Mouse (Mus musculus) CD4-positive naive resting alpha-beta T cell, adult 57 days (primary cell): ENCODE results near the gene Opn1sw. TPM values are rescaled to one million over a fixed set of nuclear protein-coding genes. Genes with fewer than 3 reads are reported as not detected.

ENCODE experiments used
- total RNA-seq: library from RNA; stranded (reverse); gene quantifications from one replicate; pipeline ENCODE4 v1.2.4, GENCODE M21; 2023

Opn1sw gene
- total RNA-seq: not detected

GRCm38 (mm10) chr6:29388052-29388518 lies at the start of gene Opn1sw:
Gene Opn1sw (minus strand): TSS chr6:29388468.

GRCm38 (mm10) chr6:29433038-29433803 lies 45.0 kb upstream of the Opn1sw start, which contains the start of gene Flnc:
Gene Flnc (plus strand): TSS chr6:29433256.

GRCm38 (mm10) chr6:29395910-29396713 lies 7.8 kb upstream of the Opn1sw start, which contains the start of gene Ccdc136:
Gene Ccdc136 (plus strand): TSS chr6:29396309.

GRCm38 (mm10) chr6:29347665-29348370 lies 40.5 kb downstream of the Opn1sw start, which contains the start of gene Calu:
Gene Calu (plus strand): TSS chr6:29348069.

Other genes with a start within 250 kb of the Opn1sw start
- gene Rbm28, start 223.5 kb downstream of the Opn1sw start, total RNA-seq: 72.7 TPM
- gene Prrt4, start 208.9 kb downstream of the Opn1sw start, total RNA-seq: 0.18 TPM
- gene Impdh1, start 172.1 kb downstream of the Opn1sw start, total RNA-seq: 141 TPM
- gene Hilpda, start 116.0 kb downstream of the Opn1sw start, total RNA-seq: 13.3 TPM
- 1.9 TPM for gene Fam71f2, start 108.9 kb downstream of the Opn1sw start, total RNA-seq
- not detected for gene Fam71f1, start 69.3 kb downstream of the Opn1sw start, total RNA-seq
- gene Calu, start 40.4 kb downstream of the Opn1sw start, total RNA-seq: 51.0 TPM
- 0.65 TPM for gene Ccdc136, start 7.8 kb upstream of the Opn1sw start, total RNA-seq
- 0.41 TPM for gene Flnc, start 44.8 kb upstream of the Opn1sw start, total RNA-seq
- 163 TPM for gene Atp6v1f, start 79.2 kb upstream of the Opn1sw start, total RNA-seq
- 5.6 TPM for gene Atp6v1fnb, start 83.0 kb upstream of the Opn1sw start, total RNA-seq
- not detected for gene Kcp, start 119.5 kb upstream of the Opn1sw start, total RNA-seq
- 10.6 TPM for gene Irf5, start 138.2 kb upstream of the Opn1sw start, total RNA-seq
- gene Tnpo3, start 221.4 kb upstream of the Opn1sw start, total RNA-seq: 112 TPM